8 mouse cellular contexts compared by ENCODE assay signal in genomic region chr1:106172931-106173371, GRCm38 (mm10). TPM values are rescaled to one million over a fixed set of nuclear protein-coding genes. Genes with fewer than 3 reads are reported as not detected.
DNase-seq lines count a peak whose midpoint lies in the region; ATAC-seq lines count a peak whose summit lies in the region.

No protein-coding gene starts in this region.

- H3K36me3 ChIP-seq in heart, embryonic 15.5 days: no peaks in the 10 kb centered on the region
- H3K36me3 ChIP-seq in midbrain, embryonic 11.5 days (ENCODE audit: control insufficient read depth, insufficient read depth, low read length): no peaks in the 10 kb centered on the region
- no peaks in the 10 kb centered on the region for H3K36me3 ChIP-seq in splenic B cell, adult 2 months (ENCODE audit: control insufficient read depth, insufficient read depth, low read length, poor library complexity, severe bottlenecking)

- no peak for ATAC-seq in CD4-positive, CD25-positive, alpha-beta regulatory T cell, adult 4 months
- no peak for ATAC-seq in heart, embryonic 15.5 days (replicated peaks; ENCODE audit: insufficient number of reproducible peaks, insufficient read depth, low FRiP score, low read depth)
- ATAC-seq in midbrain, embryonic 11.5 days (ENCODE audit: low FRiP score): peak; percentile 2

- H3K4me2 ChIP-seq in heart, embryonic 15.5 days: peak overlapping the region; percentile 76
- peak overlapping the region; percentile 90 for H3K4me2 ChIP-seq in midbrain, embryonic 11.5 days

- WGBS in heart, embryonic 15.5 days: under 1% methylated on average over 47 of the region's 47 CpGs
- under 1% methylated on average over 47 of the region's 47 CpGs for WGBS in midbrain, embryonic 11.5 days

- peak overlapping the region; percentile 97 for H3K9ac ChIP-seq in heart, embryonic 15.5 days
- H3K9ac ChIP-seq in midbrain, embryonic 11.5 days (ENCODE audit: low read length): peak overlapping the region; percentile 94

- no peaks in the 10 kb centered on the region for H3K9me3 ChIP-seq in heart, embryonic 15.5 days (replicated peaks)
- no peaks in the 10 kb centered on the region for H3K9me3 ChIP-seq in midbrain, embryonic 11.5 days (ENCODE audit: control insufficient read depth, low read length)

- DNase-seq in CD4-positive, CD25-positive, alpha-beta regulatory T cell, adult 2 months (ENCODE audit: low read depth, low spot score): peak; percentile 47
- DNase-seq in T-cell, adult 2 months (ENCODE audit: low spot score): peak; percentile 8
- peak; percentile 57 for DNase-seq in embryo, embryonic 11 days
- peak; percentile 21 to 31 for DNase-seq in layer of hippocampus, postnatal 14 days (ENCODE audit: low spot score in 2 of 2)
- DNase-seq in midbrain, embryonic 11.5 days (ENCODE audit: low spot score, missing footprints): peak; percentile 96
- DNase-seq in splenic B cell, adult 2 months (ENCODE audit: low read depth, low spot score): peak; percentile 38

- no peaks in the 10 kb centered on the region for H3K27me3 ChIP-seq in heart, embryonic 15.5 days
- no peaks in the 10 kb centered on the region for H3K27me3 ChIP-seq in midbrain, embryonic 11.5 days (ENCODE audit: control insufficient read depth, insufficient read depth, low read length)
- no peaks in the 10 kb centered on the region; the same call in 1 of the 2 replicates for H3K27me3 ChIP-seq in splenic B cell, adult 2 months (ENCODE audit: control insufficient read depth, insufficient read depth, low read length, poor library complexity, severe bottlenecking)

- peak overlapping the region; percentile 95 for H3K27ac ChIP-seq in heart, embryonic 15.5 days
- peak overlapping the region; percentile 66 for H3K27ac ChIP-seq in midbrain, embryonic 11.5 days (ENCODE audit: low read depth, low read length)

- H3K4me3 ChIP-seq in heart, embryonic 15.5 days: peak overlapping the region; percentile 93
- peak overlapping the region; percentile 92 for H3K4me3 ChIP-seq in midbrain, embryonic 11.5 days (ENCODE audit: low read depth, low read length)

- H3K4me1 ChIP-seq in heart, embryonic 15.5 days (replicated peaks): peaks cover 28% of the 10 kb centered on the region
- peaks cover 22% of the 10 kb centered on the region for H3K4me1 ChIP-seq in midbrain, embryonic 11.5 days (ENCODE audit: control insufficient read depth, insufficient read depth, low read length)

RNA-seq across cellular contexts. Expression of gene Phlpp1, which starts 1.4 kb away (rescaled TPM):
- 10 to 100 TPM in 1 of 2 experiments, 1 to 10 TPM in 1; 8.7 to 11.8 TPM for polyA plus RNA-seq in CD4-positive, CD25-positive, alpha-beta regulatory T cell, adult 4 months (2017; shearing (Covaris generic))
- 4.2 and 4.9 TPM in 2 replicates for polyA plus RNA-seq in heart, embryonic 15.5 days (2015; fragmentation: Nextera tagmentation; extraction: Ambion mirVana)
- total RNA-seq in layer of hippocampus, postnatal 14 days (2021): 10 to 100 TPM; 65.9 to 67.9 TPM
- polyA plus RNA-seq in midbrain, embryonic 11.5 days (2014; fragmentation: Nextera tagmentation; extraction: Ambion mirVana): 6.2 and 6.8 TPM in 2 replicates

Comparison
In these comparisons a context has a peak if more than half of its experiments do, and no peak if none do; other contexts are left out.
1. DNase-seq: peak in every context shown above with its lines; median percentile 96 in midbrain, embryonic 11.5 days; 57 in embryo, embryonic 11 days; 47 in CD4-positive, CD25-positive, alpha-beta regulatory T cell, adult 2 months; 38 in splenic B cell, adult 2 months; 26 in layer of hippocampus, postnatal 14 days; 8 in T-cell, adult 2 months.